Comparison of ENCODE assay signal across 9 mouse cellular contexts in genomic region chr10:42636360-42637182, GRCm38 (mm10). TPM values are rescaled to one million over a fixed set of nuclear protein-coding genes. Genes with fewer than 3 reads are reported as not detected.
A peak's percentile ranks its signal among the peaks of the same experiment; 100 is the strongest.
DNase-seq lines count a peak whose midpoint lies in the region; ATAC-seq and TF ChIP-seq lines count a peak whose summit lies in the region.
"Had no signal": no experiment of that assay in that cellular context is flagged by ENCODE, and none has a peak within 500 bp of the region (broad histone marks: within the 10 kb centered on the region; RNA-seq: fewer than 3 reads in every experiment).

No protein-coding gene starts in this region.

- 1% methylated on average over 27 of the region's 27 CpGs for WGBS in kidney, embryonic 14.5 days
- 4% methylated on average over 27 of the region's 27 CpGs for WGBS in hindbrain, postnatal 0 days

- DNase-seq in kidney, postnatal 36 days: no peak
- DNase-seq in embryo, embryonic 10.5 days (ENCODE audit: low spot score): peak; percentile 41
- no peak for DNase-seq in hindbrain, postnatal 0 days (ENCODE audit: low spot score)
- DNase-seq in mesoderm, embryonic 11.5 days (ENCODE audit: low read depth, low spot score): peak; percentile 32
- no peak for DNase-seq in urinary bladder, postnatal 10 days (ENCODE audit: low spot score)
- DNase-seq in layer of hippocampus, postnatal 25 days (ENCODE audit: extremely low spot score in 1 of 2, low spot score in 1 of 2): no peak
- DNase-seq in kidney, adult 8-10 months: no peak

- no peak overlapping the region for H3K27ac ChIP-seq in kidney, embryonic 14.5 days (ENCODE audit: low read depth, low read length)
- no peak overlapping the region for H3K27ac ChIP-seq in hindbrain, postnatal 0 days

- no peak for TF ChIP-seq CTCF in hindbrain, postnatal 0 days (IDR thresholded peaks at IDR 0.05; ENCODE audit: low read depth)

- H3K4me2 ChIP-seq in kidney, embryonic 14.5 days (replicated peaks; ENCODE audit: low read depth, low read length): 0 out of 2 replicates have a peak overlapping the region, but pooled peaks have one; percentile 8
- H3K4me2 ChIP-seq in hindbrain, postnatal 0 days (ENCODE audit: low read depth, low read length): 0 out of 2 replicates have a peak overlapping the region, but pooled peaks have one; percentile 22

- H3K36me3 ChIP-seq in kidney, embryonic 14.5 days (ENCODE audit: control insufficient read depth, insufficient read depth, low read length): no peaks in the 10 kb centered on the region
- no peaks in the 10 kb centered on the region for H3K36me3 ChIP-seq in hindbrain, postnatal 0 days (ENCODE audit: insufficient read depth, low read length)

- H3K4me1 ChIP-seq in kidney, embryonic 14.5 days (ENCODE audit: control insufficient read depth, insufficient read depth, low read length): peaks cover 11% of the 10 kb centered on the region; the same call in 1 of the 2 replicates
- peaks cover 6% of the 10 kb centered on the region; the same call in 1 of the 2 replicates for H3K4me1 ChIP-seq in hindbrain, postnatal 0 days (ENCODE audit: insufficient read depth, low read length)

- ATAC-seq in kidney, embryonic 14.5 days (ENCODE audit: low FRiP score, low TSS enrichment): no peak
- 0 out of 2 replicates have a peak, but pooled peaks have one; percentile 2 for ATAC-seq in hindbrain, postnatal 0 days

- peak overlapping the region; percentile 17 for H3K4me3 ChIP-seq in kidney, embryonic 14.5 days (ENCODE audit: low read length)
- 0 out of 2 replicates have a peak overlapping the region, but pooled peaks have one; percentile 1 for H3K4me3 ChIP-seq in hindbrain, postnatal 0 days (ENCODE audit: low read length)

- peaks cover 61% of the 10 kb centered on the region for H3K27me3 ChIP-seq in kidney, embryonic 14.5 days (ENCODE audit: control insufficient read depth, insufficient read depth, low read length)
- peaks cover 43% of the 10 kb centered on the region for H3K27me3 ChIP-seq in hindbrain, postnatal 0 days (ENCODE audit: insufficient read depth, low read length)

- no peaks in the 10 kb centered on the region for H3K9me3 ChIP-seq in kidney, embryonic 14.5 days (ENCODE audit: control insufficient read depth, low read length)
- H3K9me3 ChIP-seq in hindbrain, postnatal 0 days (ENCODE audit: low read length): no peaks in the 10 kb centered on the region

- H3K9ac ChIP-seq in kidney, embryonic 14.5 days (ENCODE audit: low read depth, low read length): no peak overlapping the region
- H3K9ac ChIP-seq in hindbrain, postnatal 0 days (replicated peaks; ENCODE audit: low read length): no peak overlapping the region

RNA-seq across cellular contexts. Expression of gene Ostm1, which starts 52.9 kb away (rescaled TPM):
- polyA plus RNA-seq in kidney, embryonic 14.5 days (2014; fragmentation: Nextera tagmentation; extraction: Ambion mirVana): 8.5 and 12.9 TPM in 2 replicates
- 37.0 and 43.1 TPM in 2 replicates for total RNA-seq in hindbrain, postnatal 0 days (2014; rRNA removed)
- polyA plus RNA-seq in hindbrain, postnatal 0 days (2015; fragmentation: Nextera tagmentation; extraction: Ambion mirVana): 36.8 and 39.2 TPM in 2 replicates
- 10 to 100 TPM; 54.3 to 56.1 TPM for total RNA-seq in layer of hippocampus, postnatal 25 days (2021)

RNA-seq across cellular contexts. Expression of gene Nr2e1, which starts 53.1 kb away (rescaled TPM):
- not detected in 2 replicates for polyA plus RNA-seq in kidney, embryonic 14.5 days (2014; fragmentation: Nextera tagmentation; extraction: Ambion mirVana)
- 0.10 TPM in 1 of 2 replicates, not detected in the other for total RNA-seq in hindbrain, postnatal 0 days (2014; rRNA removed)
- polyA plus RNA-seq in hindbrain, postnatal 0 days (2015; fragmentation: Nextera tagmentation; extraction: Ambion mirVana): not detected in 2 replicates
- total RNA-seq in layer of hippocampus, postnatal 25 days (2021): 10 to 100 TPM; 14.6 to 16.6 TPM
- total RNA-seq: ES-E14 had no signal

Comparison
In these comparisons a context has a peak if more than half of its experiments do, and no peak if none do; other contexts are left out.
1. DNase-seq: peak in embryo, embryonic 10.5 days (single experiment) and mesoderm, embryonic 11.5 days (single experiment); none in kidney, postnatal 36 days (0 of 2), hindbrain, postnatal 0 days (single experiment), urinary bladder, postnatal 10 days (single experiment), layer of hippocampus, postnatal 25 days (0 of 2) and kidney, adult 8-10 months (0 of 2).
2. RNA of gene Nr2e1, which starts 53.1 kb away (total RNA-seq): 14.6 to 16.6 TPM in layer of hippocampus, postnatal 25 days; 0.10 TPM in hindbrain, postnatal 0 days; every median in the first group is over 10 times any median in the second.